Mouse (Mus musculus): ENCODE results near the gene Ftl1.
"Not testable (repeated sequence)": the region's sequence is repeated elsewhere in the genome, so short reads cannot be mapped to it uniquely, and the experiment has no call there.

DNA sequence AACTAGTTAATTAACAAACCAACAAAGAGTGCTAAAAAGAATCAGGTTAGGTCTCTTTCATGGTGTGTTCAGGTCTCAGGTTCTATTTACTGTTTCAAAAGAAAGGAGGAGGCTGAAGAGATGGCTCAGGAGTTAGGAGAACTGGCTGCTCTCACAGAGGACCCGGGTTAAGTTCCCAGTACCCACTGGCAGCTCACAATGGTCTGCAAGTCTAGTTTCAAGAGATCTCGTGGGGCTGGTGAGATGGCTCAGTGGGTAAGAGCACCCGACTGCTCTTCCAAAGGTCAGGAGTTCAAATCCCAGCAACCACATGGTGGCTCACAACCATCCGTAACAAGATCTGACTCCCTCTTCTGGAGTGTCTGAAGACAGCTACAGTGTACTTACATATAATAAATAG lies 20.6 kb upstream of the Ftl1 start:
- not testable (repeated sequence) for TF ChIP-seq EP300 (IDR thresholded peaks at IDR 0.05; ENCODE audit: insufficient read depth, low read depth, low read length); CTCF (IDR thresholded peaks at IDR 0.05; ENCODE audit: low read depth, low read length); POLR2A (IDR thresholded peaks at IDR 0.05; ENCODE audit: insufficient read depth, low read length)
